Mouse (Mus musculus): ENCODE data around the gene Kansl2.

DNA sequence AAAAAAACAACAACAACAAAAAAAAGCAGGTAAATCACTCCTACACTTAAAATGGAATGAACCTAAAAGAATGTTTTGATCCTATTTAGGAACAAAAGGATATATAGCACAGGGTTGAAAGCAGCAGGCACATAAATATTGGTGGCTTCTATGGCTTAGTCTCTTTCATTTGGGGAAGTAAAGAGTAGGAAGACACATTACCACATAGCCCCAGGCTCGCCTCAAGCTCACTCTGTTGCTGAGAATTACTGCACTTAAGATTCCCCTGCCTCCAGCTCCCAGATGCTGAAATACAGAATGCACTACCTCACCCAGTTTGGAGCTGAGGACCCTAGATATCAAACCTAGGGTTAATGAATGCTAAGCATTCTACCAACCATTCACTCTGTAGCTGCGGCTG, 18.7 kb upstream of the Kansl2 start:
- TF ChIP-seq POLR2A (IDR thresholded peaks at IDR 0.05; ENCODE audit: extremely low read depth, insufficient read depth, low read length) (no peak), CTCF (IDR thresholded peaks at IDR 0.05; ENCODE audit: extremely low read depth, insufficient read depth, low read length) (no peak)
